Mouse (Mus musculus): ENCODE data around the gene I0C0044D17Rik.

The I0C0044D17Rik gene

DNA sequence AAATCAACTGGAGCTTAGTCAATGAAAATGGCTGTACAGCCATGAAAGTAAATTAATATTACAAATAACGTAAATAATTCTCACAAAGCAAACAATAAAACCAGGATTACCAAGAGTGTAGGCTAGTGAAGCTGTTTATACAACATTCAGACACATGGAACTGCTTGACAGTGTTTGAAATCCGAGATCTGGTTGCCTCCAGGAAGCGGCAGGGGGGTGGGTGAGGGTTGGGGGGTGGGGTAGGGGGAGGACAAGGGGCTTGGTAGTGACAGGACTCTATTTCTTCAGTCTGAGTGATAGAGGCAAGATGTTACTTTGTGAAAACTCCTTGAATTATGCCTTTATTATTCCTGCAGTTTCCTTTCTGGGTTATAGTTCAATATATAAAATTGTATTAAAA lies 3.1 kb upstream of the I0C0044D17Rik start:
- DNase-seq (ENCODE audit: low spot score), result no peak

- DNase-seq (ENCODE audit: low spot score), result no peak
These were observed 593 bp downstream of the I0C0044D17Rik start for GRCm38 (mm10) chr4:98823047-98823446.

- DNase-seq (ENCODE audit: low spot score), result no peak
These were observed 1.2 kb downstream of the I0C0044D17Rik start for GRCm38 (mm10) chr4:98822478-98822877.

DNA sequence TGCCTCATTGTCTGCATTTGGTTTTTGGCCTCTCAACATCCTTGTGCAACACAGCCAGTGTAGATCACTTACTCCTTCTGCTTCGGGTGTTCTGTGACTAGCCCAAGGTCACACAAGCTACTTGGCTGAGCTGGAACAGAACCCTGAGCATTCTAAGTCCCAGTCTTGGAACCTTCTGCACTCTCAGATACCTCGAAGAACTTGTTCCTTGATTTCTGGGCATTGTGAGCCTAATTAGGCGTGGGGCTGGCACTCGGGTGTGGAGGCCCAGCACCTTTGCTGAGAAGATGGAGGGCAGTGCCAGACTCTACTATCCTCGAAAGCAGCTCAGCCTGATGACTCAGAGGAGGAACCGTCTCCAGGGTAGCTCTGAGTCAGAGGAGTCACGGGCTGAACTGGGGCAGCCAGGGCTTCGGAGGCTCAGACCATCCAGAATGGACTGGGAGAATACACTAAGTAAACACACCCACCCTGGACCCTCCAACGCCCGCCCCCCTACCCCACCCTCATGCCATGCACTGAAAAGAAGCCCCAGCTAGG lies 4.4 kb downstream of the I0C0044D17Rik start:
- no peak for DNase-seq (ENCODE audit: low spot score)

- DNase-seq (ENCODE audit: low spot score), result no peak
These were observed 6.3 kb downstream of the I0C0044D17Rik start, which contains the start of gene Kank4 for GRCm38 (mm10) chr4:98817184-98817911. TSS of gene Kank4 (minus strand) at chr4:98817537.

DNA sequence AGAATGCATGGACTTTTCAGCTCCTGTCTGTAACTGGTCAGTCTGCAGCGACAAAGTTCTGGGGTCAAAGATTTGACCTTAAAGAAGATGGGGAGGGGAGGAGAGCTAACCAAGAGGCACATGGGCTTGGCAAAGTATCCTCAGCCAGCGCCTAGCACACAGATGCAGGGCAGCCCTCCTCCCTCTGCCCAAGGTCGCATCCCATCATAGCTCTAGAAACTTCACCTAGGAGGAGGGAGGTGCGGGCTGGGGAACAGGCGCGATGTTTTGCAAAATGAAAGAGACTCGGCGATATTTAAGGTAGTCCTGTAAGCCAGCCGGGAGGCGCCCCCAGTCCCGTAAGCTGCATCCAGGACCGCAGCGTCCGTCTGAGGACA lies 6.8 kb downstream of the I0C0044D17Rik start:
- DNase-seq (ENCODE audit: low spot score), result no peak

DNA sequence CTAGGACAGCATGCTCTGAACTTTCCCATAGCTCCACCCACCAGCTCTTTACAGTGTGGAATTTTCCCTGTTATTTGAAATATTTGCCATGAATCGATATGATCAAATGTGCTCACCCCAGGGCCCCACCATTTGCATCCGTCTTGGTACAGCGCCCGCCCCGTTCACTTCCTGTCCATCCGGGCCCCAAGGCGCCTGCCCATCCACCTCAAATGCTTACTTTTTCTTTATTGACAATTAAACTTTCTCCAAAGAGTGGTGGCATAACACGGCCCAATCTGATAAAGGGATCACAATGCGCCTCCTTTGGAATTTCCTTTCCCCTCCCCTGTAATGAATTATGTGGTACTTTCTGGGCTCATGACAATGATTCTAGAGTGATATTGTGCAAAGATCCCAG lies 17.3 kb downstream of the I0C0044D17Rik start:
- no peak for DNase-seq (ENCODE audit: low spot score)

DNA sequence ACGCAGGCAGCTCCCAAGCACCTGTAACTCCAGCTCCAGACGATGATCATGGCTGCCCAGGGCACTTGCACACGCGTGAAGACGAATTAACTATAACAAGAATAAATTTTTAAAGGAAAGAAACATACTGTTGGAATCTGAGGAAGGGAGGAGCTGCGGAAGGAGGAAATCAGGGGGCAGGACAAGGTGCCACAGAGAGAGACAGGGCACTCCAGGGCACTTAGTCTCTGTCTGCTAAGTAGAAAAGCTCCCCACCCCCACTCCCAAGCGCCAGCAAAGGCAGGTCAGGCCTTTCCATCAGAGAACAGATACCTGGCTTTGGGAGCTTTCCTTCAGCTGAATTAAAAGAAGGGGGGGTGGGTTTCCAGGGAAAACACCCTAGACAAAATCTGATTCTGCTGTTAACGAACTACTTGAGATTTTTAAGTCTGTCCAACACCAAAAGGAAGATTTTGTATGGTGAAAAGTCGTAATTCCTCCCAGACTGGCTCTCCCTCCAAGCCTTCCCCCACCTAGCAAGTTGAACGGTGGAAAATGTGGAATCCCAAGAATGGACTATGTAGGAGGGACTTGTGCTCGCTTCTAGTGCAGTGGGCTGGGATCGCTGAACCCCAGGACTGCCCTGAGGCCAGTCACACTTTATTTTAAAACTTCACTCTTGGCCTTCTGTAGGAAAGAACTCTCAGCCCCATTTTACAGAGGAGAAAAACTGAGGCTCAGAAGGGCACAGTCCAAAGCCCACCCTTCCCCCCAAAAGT lies 18.2 kb downstream of the I0C0044D17Rik start:
- DNase-seq (ENCODE audit: low spot score), result no peak

DNA sequence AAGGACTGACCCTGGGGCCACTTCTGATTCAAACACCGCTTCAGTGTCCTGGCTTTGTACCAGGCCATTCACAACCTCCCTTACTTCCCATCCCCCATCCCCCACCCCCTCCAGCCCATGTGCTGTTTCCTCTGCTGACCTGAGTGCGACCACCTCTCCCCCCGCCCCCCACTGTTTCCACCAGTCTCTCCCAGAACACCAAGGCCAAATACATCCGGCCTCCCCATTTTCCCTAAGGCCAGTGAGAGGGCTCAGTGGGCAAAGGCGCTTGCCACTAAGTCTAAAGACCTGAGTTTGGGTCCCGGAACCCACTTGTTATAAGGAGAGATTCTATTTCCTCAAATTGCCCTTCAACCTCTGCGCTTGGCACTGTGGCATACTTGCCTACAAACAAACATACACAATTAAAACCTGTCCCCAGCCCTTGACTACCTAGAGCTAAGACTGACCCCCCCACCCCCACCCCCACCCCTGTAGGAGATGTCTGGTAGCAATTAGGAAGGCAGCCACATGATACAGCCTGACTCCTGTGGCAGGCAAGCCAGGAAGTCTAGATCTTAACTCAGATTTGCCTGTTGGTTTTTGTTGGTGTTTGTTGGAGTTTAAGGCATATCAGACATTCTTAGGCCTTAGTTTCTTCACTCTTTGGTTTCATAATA lies 19.0 kb downstream of the I0C0044D17Rik start:
- no peak for DNase-seq (ENCODE audit: low spot score)

DNA sequence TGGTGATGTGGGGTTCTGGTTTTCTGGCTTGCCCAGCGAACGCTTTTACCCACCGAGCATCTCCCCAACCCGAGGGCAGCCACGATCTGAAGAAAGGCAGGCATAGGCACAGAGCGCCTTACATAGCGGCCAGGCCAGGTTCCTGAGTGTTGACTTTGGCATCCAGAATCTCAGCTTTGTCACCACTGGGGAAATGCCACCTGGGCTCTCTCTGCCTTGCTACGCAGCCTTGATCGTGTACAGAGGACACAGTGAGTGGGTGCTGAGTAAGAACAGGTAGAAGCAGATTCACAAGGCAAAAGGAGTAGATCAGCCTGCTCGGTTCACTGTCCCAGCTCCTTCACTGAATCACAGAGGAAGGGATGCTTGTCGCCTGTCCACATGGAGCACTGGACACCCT lies 21.9 kb downstream of the I0C0044D17Rik start:
- no peak for DNase-seq (ENCODE audit: low spot score)

DNA sequence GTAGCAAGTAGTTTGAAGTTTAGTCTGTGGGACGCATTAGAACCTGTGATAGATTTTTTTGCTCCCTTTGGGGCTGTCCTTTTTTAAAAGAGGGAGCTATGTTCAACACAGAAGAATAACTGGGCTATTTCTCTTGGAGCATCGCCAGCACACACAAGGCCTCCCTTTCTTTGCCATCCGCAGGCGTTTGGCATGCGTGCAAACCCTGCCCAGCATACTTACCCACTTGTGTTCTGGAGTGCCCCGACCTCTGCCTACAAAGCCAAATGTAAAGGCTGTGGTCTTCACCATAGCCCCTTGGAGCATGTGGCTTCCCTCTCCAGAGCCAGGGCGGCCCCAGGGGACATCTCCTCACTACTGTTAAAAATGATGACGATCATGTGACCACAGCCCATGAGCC lies 22.8 kb downstream of the I0C0044D17Rik start:
- DNase-seq (ENCODE audit: low spot score), result no peak

- DNase-seq (ENCODE audit: low spot score), result no peak
These were observed 26.9 kb downstream of the I0C0044D17Rik start for GRCm38 (mm10) chr4:98796591-98797341.

DNA sequence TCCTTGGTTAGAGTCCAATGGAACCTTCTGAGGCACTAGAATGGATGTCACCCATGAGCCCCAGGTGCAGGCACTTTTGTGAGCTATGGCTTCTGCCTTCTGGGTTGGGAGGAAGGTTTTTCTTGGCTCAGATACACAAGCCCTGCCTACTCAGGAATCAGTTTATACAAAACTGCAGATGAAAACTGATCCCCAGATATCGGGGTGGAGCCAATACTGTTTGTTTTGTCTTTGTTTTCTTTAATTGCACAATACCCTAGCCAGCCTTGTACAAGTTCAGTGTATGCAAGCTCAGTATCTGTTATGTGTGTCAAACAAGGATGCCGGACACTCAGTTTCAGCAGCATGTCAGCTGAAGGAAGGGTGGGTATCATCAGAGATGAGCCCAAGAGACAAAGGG lies 28.4 kb downstream of the I0C0044D17Rik start:
- no peak for DNase-seq (ENCODE audit: low spot score)

- DNase-seq (ENCODE audit: low spot score), result no peak
These were observed 30.2 kb downstream of the I0C0044D17Rik start for GRCm38 (mm10) chr4:98793486-98793885.

- DNase-seq (ENCODE audit: low spot score), result no peak
These were observed 32.9 kb downstream of the I0C0044D17Rik start for GRCm38 (mm10) chr4:98790721-98791120.

DNA sequence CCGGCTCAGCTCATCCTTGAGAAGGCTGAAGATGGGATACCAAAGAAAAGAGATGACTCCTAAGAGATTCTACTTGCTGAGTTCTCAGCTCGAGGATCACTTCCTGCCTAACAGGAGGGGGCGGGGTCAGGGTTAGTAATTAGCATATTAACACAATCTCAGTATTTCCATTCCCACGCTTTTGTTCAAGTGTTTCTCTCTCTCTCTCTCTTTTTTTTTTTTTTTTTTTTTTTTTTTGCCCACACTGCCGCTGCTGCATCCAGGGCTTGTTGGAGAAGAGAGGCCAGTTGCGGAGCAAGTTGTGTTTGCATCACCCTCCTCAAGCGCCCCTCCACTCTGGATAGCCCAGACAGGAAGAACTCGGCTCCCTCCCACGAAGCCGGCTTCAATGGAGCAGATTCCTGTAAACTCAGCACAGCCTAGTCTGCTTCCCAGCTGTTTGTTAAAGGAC lies 33.8 kb downstream of the I0C0044D17Rik start:
- no peak for DNase-seq (ENCODE audit: low spot score)

GRCm38 (mm10) chr4:98789133-98789765 lies 34.4 kb downstream of the I0C0044D17Rik start:
- no peak for DNase-seq (ENCODE audit: low spot score)

GRCm38 (mm10) chr4:98786281-98786680 lies 37.4 kb downstream of the I0C0044D17Rik start:
- DNase-seq (ENCODE audit: low spot score), result no peak

DNA sequence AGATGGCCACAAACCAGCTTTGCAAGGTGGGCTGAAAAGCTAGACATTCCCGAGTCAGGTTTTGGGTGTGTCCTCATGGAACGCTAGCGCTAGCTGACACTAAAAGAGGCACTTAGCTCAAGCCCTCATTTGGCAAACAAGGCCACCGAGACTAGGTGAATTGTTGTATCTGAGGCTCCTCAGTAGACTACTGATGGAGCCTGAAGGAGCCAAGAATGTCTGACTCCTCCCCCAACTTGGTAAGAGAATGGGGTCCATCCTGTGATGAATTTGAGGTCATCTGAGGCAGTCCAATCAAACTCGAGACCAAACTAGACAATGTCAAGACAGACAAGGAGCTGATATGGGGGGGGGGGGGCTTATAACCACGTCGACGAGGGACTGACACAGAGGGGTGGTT lies 37.8 kb downstream of the I0C0044D17Rik start:
- no peak for DNase-seq (ENCODE audit: low spot score)

- DNase-seq (ENCODE audit: low spot score), result no peak
These were observed 45.4 kb downstream of the I0C0044D17Rik start for GRCm38 (mm10) chr4:98778219-98778618.

GRCm38 (mm10) chr4:98777464-98777863 lies 46.2 kb downstream of the I0C0044D17Rik start:
- DNase-seq (ENCODE audit: low spot score), result no peak
